Mouse (Mus musculus): ENCODE results near the gene Gm9513. TPM values are rescaled to one million over a fixed set of nuclear protein-coding genes. Genes with fewer than 3 reads are reported as not detected.

Gene Gm9513
- total RNA-seq (2021), result not detected
- long read RNA-seq, experiment 1, result 0 reads
- long read RNA-seq, experiment 2, result 0 reads

DNA sequence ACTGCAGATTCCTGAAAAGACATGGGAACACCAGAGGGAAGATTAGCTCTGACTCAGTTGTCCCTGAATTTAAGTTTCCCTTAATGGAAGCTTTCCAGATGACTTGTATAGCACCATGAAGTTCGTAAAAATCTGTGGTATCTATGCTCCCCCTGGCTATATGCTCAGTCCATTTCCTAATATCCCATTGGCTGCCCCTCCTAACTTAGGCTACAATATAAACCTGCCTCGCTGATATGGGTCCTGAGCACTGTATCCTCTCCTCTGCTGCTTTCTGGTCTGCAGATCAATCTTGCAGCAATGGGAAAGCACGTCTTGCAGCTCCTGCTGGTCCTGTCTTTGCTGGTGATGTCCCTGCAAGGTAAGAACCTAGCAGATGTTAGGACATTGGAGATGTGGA is at the start of gene Gm9513:
Gene Gm9513 (plus strand): TSS at position 301 of the 400 bp plus-strand sequence.
- no peak for DNase-seq (ENCODE audit: low spot score in 2 of 2)

DNA sequence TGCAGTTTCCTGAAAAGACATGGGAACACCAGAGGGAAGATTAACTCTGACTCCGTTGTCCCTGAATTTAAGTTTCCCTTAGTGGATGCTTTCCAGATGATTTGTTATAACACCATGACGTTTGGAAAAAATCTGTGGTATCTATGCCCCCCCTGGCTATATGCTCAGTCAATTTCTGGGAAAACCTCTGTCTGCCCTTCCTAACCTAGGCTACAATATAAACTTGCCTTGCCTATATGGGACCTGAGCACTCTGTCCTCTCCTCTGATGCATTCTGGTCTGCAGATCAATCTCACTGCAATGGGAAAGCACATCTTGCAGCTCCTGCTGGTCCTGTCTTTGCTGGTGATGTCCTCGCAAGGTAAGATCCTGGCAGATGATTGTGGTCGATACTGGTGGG is 43.9 kb upstream of the Gm9513 start, which contains the start of gene Gm7257:
Gene Gm7257 (plus strand): TSS at position 301 of the 400 bp plus-strand sequence.
- DNase-seq (ENCODE audit: low spot score in 2 of 2), result no peak

DNA sequence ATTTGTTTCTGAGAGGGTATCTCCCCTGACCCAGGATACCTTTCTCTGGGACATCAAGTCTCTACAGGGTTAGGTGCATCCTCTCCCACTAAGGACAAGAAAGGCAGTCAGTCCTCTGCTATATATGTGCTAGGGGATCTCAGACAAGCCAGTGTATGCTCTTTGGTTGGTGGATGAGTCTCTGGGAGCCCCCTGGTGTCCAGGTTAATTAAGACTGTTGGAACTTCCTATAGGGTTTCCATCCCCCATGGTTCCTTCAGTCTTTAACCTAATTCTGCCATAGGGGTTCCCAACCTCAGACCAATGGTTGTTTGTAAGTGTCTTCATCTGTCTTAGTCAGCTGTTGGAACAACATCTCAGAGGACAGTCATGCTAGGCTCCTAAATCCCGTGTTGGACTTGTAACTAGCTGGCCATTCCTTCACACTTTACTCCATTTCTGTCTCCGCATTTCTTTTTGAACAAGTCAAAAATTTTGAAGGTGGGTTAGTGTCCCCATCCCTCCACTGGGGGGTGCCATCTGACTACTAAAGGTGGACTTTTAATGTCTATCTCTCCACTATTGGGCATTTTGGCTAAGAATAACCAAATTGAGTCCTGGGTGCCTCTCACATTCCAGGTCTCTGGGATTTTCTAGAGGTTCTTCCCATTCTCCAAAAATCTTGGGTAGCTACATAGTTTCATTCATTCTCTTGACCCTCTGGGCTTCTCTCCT is 40.2 kb upstream of the Gm9513 start:
- DNase-seq (ENCODE audit: low spot score in 2 of 2), result no peak

DNA sequence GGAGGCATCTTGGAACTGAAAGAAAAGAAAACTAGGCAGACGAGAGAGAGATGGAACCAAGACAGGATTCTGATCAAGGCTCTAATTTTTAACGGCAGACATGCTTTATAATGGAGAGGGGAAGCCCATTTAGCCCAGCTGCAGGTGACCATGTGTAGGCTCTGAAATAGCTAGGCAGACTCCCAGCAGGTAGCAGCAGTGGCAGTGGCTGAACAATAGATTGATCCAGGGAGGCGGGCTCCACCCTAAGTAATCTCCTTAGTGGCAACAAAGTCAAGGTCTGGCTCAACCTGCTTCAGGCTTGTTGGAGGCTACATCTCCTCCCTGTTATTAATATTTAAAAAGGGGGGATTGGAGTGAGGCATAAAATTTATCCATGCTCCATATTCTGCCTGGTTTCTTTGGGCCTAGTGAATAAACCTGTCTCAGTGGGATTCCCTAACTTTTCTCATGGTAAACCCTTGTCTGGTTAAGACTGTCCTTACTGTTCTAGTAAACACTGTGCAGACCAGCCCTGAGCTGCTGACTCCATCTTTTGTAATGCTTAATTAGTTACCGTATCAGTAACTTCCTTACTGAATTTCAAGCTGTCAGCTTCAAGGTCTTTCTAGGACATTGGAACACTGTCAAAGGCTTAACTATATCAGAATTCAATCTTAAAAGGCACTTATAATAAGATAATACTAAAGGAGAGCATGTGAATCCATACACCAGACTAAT is 19.2 kb downstream of the Gm9513 start:
- DNase-seq (ENCODE audit: low spot score in 2 of 2), result no peak

DNA sequence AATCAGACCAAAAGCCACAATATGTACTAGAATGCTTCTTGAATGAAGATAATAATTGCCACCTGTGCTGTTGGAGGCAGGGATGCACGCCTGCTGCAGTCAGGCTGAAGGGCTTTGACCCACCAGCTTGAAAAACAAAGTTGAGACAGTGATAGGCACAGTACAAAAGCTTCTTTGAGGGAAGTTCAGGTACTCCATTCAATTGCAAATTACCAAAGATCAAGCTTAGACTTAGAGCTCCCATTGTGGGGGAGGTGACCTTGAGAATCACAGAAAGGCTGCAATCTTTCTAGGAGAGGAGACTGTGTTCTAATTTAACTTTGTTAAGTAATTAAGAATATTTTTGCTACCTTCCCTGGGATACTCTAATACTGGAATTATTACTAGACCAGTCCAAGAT is 20.4 kb downstream of the Gm9513 start:
- no peak for DNase-seq (ENCODE audit: low spot score in 2 of 2)

DNA sequence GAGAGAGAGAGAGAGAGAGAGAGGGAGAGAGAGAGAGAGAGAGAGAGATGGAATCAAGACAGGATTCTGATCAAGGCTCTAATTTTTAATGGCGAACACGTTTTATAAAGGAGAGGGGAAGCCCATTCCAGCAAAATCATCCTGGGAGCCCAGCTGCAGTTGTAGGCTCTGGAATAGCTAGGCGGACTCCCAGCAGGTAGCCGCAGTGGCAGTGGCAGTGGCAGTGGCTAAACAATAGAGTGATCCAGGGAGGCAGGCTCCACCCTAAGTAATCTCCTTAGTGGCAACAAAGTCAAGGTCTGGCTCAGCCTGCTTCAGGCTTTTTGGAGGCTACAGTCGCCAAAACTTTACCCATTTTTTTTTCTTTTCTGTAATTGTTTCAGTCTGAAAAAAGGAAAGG is 28.8 kb downstream of the Gm9513 start:
- no peak for DNase-seq (ENCODE audit: low spot score in 2 of 2)

Other genes with a start within 250 kb of the Gm9513 start
- not detected for gene Gm7257, start 43.8 kb upstream of the Gm9513 start, total RNA-seq (2021)
- gene Gm5615, start 66.3 kb downstream of the Gm9513 start, total RNA-seq (2021), result not detected
- gene Gm17689, start 107.0 kb downstream of the Gm9513 start, total RNA-seq (2021), result not detected
- not detected for gene A630095E13Rik, start 167.7 kb downstream of the Gm9513 start, total RNA-seq (2021)
- not detected for gene Acrv1, start 217.6 kb downstream of the Gm9513 start, total RNA-seq (2021)

Measured in left cerebral cortex, adult 18-20 months (tissue).